Mouse (Mus musculus) neural tube, embryonic 11.5 days (tissue): ENCODE data around the gene Lpin2. TPM values are rescaled to one million over a fixed set of nuclear protein-coding genes. Genes with fewer than 3 reads are reported as not detected.

Source experiments
- ATAC-seq: fragments of 200-750 bp; cut with Nextera tagmentation; 2 replicates; pipeline ENCODE4 v1.8.0; 2017; ENCODE audit warnings: moderate number of reproducible peaks, mild to moderate bottlenecking, moderate TSS enrichment, moderate library complexity; ENCODE audit not compliant: insufficient read depth, low FRiP score, low TSS enrichment
- DNase-seq: peaks from one replicate; pipeline ENCODE4 v3.0.0-alpha.2; 2015; ENCODE audit warnings: low spot score
- H3K27ac ChIP-seq: fragments of 300-500 bp; sonication (generic); 2 replicates; pipeline ENCODE4 v1.5.1; 2014; ENCODE audit warnings: low read depth, mild to moderate bottlenecking, low read length
- H3K27me3 ChIP-seq: fragments of 300-500 bp; sonication (generic); 2 replicates; pipeline ENCODE4 v1.6.1; 2014; ENCODE audit warnings: mild to moderate bottlenecking, low read length, mixed read lengths; ENCODE audit not compliant: control insufficient read depth, insufficient read depth
- H3K36me3 ChIP-seq: fragments of 300-500 bp; sonication (generic); 2 replicates; pipeline ENCODE4 v1.6.1; 2014; ENCODE audit warnings: mild to moderate bottlenecking, low read length, moderate library complexity, mixed read lengths; ENCODE audit not compliant: control insufficient read depth, insufficient read depth
- H3K4me1 ChIP-seq: fragments of 300-500 bp; sonication (generic); 2 replicates; pipeline ENCODE4 v1.6.1; 2014; ENCODE audit warnings: low read length, mixed read lengths; ENCODE audit not compliant: control insufficient read depth, insufficient read depth
- H3K4me2 ChIP-seq: fragments of 300-500 bp; sonication (generic); 2 replicates; pipeline ENCODE4 v1.6.1; 2014; ENCODE audit warnings: low read depth, mild to moderate bottlenecking, moderate library complexity
- H3K4me3 ChIP-seq: fragments of 300-500 bp; sonication (generic); 2 replicates; pipeline ENCODE4 v1.5.1; 2014; ENCODE audit warnings: low read depth, low read length
- H3K9ac ChIP-seq: fragments of 300-500 bp; sonication (generic); 2 replicates; pipeline ENCODE4 v1.6.1; 2014; ENCODE audit warnings: mild to moderate bottlenecking, low read length
- H3K9me3 ChIP-seq: fragments of 300-500 bp; sonication (generic); 2 replicates; pipeline ENCODE4 v1.6.1; 2016; ENCODE audit warnings: low read length; ENCODE audit not compliant: control insufficient read depth
- WGBS: fragments of 180-500 bp; shearing (Covaris S2); extraction: QIAGEN DNeasy Blood & Tissue Kit; methylation state at CpG from one replicate; pipeline ENCODE4 v1.1.7; 2014; 5-methylcytosine and 5-hydroxymethylcytosine counted together
- polyA plus RNA-seq: library from polyadenylated mRNA; unstranded; fragments of >200 nt; fragmentation: Nextera tagmentation; extraction: Ambion mirVana; gene quantifications from 2 replicates; pipeline ENCODE4 v1.2.1, GENCODE M21; 2014

Gene Lpin2
- polyA plus RNA-seq, 1 experiment from 2014 or later, result 37.4 TPM

DNA sequence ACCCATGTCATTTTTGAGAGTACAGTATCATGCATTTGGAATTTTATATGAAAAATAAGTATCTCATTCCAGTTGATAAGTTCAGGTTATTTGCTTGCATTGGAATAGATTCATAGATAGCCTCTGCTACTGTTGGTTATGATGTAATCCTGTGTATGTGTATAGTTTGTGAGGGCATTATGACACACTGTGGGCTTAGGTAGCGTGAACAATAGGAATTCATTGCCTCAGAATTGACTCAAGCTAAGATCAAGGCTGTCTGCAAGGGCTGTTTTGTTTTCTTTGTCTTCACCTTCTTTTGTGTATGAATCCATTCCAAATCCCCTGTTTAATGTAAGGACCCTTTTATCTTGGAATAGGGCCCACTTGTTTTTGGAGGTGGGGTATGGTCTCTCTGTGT is 10.7 kb downstream of the Lpin2 start:
- no peaks in the 10 kb centered on the region for H3K27me3 ChIP-seq
- H3K9me3 ChIP-seq, result no peaks in the 10 kb centered on the region
- ATAC-seq (no peak), DNase-seq (no peak)
- no peak overlapping the region for H3K27ac ChIP-seq
- 92% methylated on average over 1 of the region's 1 CpGs for WGBS
- no peaks in the 10 kb centered on the region; the same call in 1 of the 2 replicates for H3K36me3 ChIP-seq
- H3K9ac ChIP-seq, result no peak overlapping the region
- no peak overlapping the region for H3K4me2 ChIP-seq
- H3K4me1 ChIP-seq, result peaks cover 4% of the 10 kb centered on the region; the same call in 1 of the 2 replicates
- no peak overlapping the region for H3K4me3 ChIP-seq

DNA sequence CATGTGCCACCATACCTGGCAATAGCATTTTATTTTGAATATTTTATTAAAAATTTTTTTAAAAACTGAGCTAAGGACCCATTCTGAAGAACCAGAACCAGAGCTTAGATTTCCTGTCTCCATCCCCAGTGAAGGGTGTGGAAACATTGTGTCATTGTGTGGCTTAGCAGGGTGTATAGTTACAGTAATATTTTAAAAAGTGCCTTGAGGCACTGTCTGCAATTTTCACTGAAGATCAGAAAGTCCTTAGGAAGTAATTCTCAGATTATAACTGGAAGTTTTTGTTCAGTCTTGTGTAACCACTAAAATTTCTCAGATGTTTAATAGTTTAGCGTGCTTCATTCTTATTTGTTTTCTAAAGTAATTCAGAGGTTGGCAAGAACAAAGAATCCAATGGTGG is 11.1 kb downstream of the Lpin2 start:
- 86% methylated on average over 1 of the region's 1 CpGs for WGBS
- no peak for ATAC-seq
- DNase-seq, result no peak

DNA sequence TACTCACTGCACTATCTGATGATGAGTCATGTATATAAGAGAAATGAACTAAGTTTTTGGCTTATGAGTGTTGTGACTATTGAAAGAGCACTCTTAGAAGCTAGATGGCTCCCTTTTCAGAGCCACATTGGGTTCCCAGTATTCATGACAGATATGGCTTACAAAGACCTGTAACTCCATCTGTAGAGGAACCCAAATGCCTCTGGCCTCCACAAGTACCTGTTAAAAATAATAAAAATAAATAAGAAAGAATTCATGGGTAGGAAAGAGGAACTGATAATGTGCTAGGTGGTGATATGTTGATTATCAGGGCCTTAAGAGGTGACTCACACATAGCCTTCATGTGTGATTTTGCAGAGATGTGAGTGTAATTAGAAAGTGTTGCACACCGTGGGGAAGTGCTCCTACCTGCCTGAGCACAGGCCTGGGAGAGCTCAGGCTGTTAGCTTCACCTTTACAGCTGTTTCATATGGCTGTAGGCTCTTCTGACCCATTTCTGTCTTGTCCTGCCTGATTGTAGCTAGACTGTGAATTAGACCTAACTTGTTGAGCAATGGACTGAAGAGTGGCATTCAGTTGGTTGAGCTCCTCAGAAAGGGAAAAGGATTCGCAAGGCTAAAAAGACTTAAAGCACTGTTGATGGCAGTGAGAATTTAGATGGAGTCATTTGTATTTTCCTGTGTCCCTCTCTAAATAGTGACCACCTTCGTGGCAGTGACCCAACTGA is 12.7 kb downstream of the Lpin2 start:
- H3K9me3 ChIP-seq, result no peaks in the 10 kb centered on the region
- H3K27me3 ChIP-seq, result no peaks in the 10 kb centered on the region
- H3K36me3 ChIP-seq, result no peaks in the 10 kb centered on the region; the same call in 1 of the 2 replicates
- DNase-seq (no peak), ATAC-seq (no peak)
- WGBS, result 85% methylated on average over 3 of the region's 3 CpGs
- H3K4me1 ChIP-seq, result peaks cover 4% of the 10 kb centered on the region; the same call in 1 of the 2 replicates
- no peak overlapping the region for H3K4me3 ChIP-seq
- no peak overlapping the region for H3K9ac ChIP-seq
- no peak overlapping the region for H3K4me2 ChIP-seq
- no peak overlapping the region for H3K27ac ChIP-seq

More for the DNA sequence above, 11.1 kb downstream of the Lpin2 start:
- H3K9ac ChIP-seq, result no peak overlapping the region
- H3K9me3 ChIP-seq, result no peaks in the 10 kb centered on the region
- H3K36me3 ChIP-seq, result no peaks in the 10 kb centered on the region; the same call in 1 of the 2 replicates
- H3K27ac ChIP-seq, result no peak overlapping the region
- H3K27me3 ChIP-seq, result no peaks in the 10 kb centered on the region
- H3K4me3 ChIP-seq, result no peak overlapping the region
- no peak overlapping the region for H3K4me2 ChIP-seq
- H3K4me1 ChIP-seq, result peaks cover 4% of the 10 kb centered on the region; the same call in 1 of the 2 replicates

DNA sequence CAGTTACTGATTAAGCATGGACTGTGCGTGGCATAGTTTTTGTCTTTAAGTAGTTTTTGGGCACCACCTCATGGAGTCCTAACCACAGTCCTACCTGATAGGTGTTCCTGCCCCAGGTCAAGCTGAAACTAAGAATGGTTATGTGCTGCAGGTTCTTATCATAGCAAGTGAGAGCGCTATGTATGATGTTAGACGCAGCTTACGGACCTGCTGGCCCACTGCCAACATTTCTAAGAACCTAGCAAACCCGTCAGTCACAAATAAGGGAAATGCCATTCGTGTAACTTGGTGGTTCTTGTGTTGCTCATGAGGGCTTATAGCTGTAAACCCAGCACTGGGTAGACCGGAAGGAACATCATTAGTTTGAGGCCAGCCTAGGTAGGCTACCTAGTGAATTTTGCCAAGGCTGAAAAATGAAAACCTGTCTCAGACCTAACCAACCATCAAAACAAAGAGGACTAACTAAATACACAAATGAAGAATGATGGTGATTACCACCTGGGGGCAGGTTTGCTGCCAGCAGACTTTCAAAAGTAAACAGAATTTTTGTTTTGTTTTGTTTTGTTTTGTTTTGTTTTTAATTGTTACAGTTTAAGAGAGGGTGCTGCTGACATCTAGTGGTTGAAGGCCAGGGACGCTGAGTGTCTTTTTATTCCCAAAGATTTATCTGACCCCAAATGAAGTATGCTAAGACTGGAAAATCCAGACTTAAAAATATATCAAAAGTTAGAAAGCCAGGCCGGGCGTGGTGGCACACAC is 13.5 kb downstream of the Lpin2 start:
- ATAC-seq, result no peak
- WGBS, result 78% methylated on average over 10 of the region's 10 CpGs

DNA sequence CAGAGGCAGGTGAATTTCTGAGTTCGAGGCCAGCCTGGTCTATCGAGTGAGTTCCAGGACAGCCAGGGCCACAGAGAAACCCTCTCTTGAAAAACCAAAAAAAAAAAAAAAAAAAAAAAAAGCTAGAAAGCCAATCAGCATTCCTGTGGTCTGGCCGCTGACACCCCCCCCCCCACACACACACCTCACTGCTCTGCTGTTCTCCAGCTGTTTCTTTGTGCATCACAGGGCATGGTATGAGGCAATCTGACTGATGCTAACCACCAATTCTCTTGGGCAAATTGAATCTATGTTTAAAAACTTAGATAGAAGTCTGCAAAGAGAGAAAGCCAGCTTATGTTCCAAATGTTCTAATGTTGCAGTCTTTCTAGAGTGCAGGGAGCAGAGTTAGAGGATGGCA is 14.1 kb downstream of the Lpin2 start:
- Histone ChIP-seq H3K9me3 (no peaks in the 10 kb centered on the region), H3K36me3 (no peaks in the 10 kb centered on the region; the same call in 1 of the 2 replicates), H3K27me3 (no peaks in the 10 kb centered on the region), H3K27ac (no peak overlapping the region), H3K4me2 (no peak overlapping the region), H3K9ac (no peak overlapping the region), H3K4me1 (peaks cover 4% of the 10 kb centered on the region; the same call in 1 of the 2 replicates), H3K4me3 (no peak overlapping the region)
- WGBS, result 66% methylated on average over 3 of the region's 3 CpGs
- ATAC-seq (no peak), DNase-seq (no peak)

More for the DNA sequence above, 13.5 kb downstream of the Lpin2 start:
- no peak overlapping the region for H3K4me3 ChIP-seq
- H3K27ac ChIP-seq, result no peak overlapping the region
- no peaks in the 10 kb centered on the region for H3K27me3 ChIP-seq
- no peak overlapping the region for H3K9ac ChIP-seq
- no peak overlapping the region for H3K4me2 ChIP-seq
- no peak for DNase-seq
- H3K9me3 ChIP-seq, result no peaks in the 10 kb centered on the region
- peaks cover 4% of the 10 kb centered on the region; the same call in 1 of the 2 replicates for H3K4me1 ChIP-seq
- H3K36me3 ChIP-seq, result no peaks in the 10 kb centered on the region; the same call in 1 of the 2 replicates

DNA sequence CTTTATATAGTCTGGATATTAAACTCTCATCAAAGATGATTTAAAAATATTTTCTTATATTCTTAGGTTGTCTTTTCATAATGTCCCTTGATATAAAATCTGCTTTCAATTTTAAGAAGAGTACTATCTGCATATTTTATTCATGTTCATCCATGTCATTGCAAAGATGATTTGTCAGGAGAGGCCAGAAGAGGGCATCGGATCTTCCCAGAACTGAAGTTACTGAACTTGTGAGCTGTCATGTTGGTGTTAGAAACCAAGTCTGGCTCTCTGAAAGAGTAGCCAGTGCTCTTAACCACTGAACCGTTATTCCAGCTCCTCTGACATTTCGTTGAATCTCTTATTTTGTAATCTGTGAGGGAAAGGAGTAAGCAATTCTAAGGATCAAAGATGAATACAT is 17.0 kb downstream of the Lpin2 start:
- ATAC-seq (no peak), DNase-seq (no peak)
- Histone ChIP-seq H3K27ac (no peak overlapping the region), H3K9ac (no peak overlapping the region), H3K4me2 (no peak overlapping the region), H3K9me3 (no peaks in the 10 kb centered on the region), H3K4me1 (no peaks in the 10 kb centered on the region; the same call in 1 of the 2 replicates), H3K4me3 (no peak overlapping the region), H3K27me3 (no peaks in the 10 kb centered on the region), H3K36me3 (no peaks in the 10 kb centered on the region)
- 89% methylated on average over 3 of the region's 3 CpGs for WGBS

DNA sequence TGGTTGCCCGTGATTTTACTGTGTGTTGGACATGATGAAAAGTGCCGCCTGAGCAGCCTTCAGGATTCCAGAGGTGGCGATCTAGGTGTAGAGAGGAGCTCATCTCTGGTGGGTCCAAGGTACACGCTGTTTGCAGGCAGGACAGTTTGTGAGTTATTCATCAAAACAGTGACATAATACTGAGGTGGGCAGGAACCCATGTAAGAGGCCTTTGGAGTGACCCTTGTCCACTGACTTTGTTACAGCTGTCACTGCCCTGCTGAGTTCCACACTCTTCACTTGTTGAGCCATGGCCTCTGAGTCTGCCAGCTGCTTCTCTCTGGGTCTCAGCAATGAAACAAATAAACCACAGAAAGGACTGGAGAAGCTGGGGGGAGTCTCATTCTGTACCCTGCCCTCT is 19.8 kb downstream of the Lpin2 start:
- H3K4me3 ChIP-seq, result no peak overlapping the region
- H3K9me3 ChIP-seq, result no peaks in the 10 kb centered on the region
- 76% methylated on average over 4 of the region's 4 CpGs for WGBS
- no peak overlapping the region for H3K9ac ChIP-seq
- DNase-seq, result no peak
- H3K36me3 ChIP-seq, result no peaks in the 10 kb centered on the region
- H3K27me3 ChIP-seq, result no peaks in the 10 kb centered on the region
- no peaks in the 10 kb centered on the region; the same call in 1 of the 2 replicates for H3K4me1 ChIP-seq
- no peak for ATAC-seq
- no peak overlapping the region for H3K27ac ChIP-seq
- no peak overlapping the region for H3K4me2 ChIP-seq

DNA sequence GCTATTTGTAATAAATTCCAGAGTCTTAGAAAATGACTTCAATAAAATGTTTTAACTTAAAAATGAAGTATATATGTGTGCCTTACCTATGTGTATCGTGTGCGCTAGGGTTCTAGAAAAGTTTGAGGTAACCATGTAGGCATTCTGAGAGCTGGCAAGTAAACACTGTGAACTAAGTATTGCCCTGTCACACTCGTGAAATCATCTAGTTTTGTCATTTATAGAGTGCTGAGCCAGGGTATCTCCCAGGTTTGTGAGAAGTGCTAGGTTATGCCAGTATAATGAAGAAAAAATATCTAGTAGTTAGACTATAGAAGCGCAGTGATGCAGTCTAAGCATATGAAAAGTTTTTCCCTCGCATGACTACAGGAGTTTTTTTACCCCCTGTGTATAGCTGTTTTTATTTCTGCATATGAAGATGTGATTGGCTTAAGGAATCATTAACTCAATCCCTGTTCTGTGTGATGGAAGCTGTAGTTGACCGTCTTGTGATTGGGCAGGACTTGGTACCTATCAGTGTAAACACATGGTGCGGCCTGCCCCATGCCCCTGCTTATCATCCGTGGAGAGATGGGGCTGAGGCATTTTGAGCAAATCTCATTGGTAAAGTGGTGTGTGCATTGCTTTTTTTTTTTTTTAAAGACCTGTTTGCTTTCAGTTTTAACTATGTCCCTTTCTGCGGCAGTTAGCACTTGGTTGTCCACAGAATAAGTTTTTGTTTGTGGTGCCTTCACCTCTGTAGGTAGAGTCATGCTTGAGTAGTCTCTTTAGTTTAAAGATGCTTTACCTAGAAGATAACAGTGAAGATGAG is 21.8 kb downstream of the Lpin2 start:
- Histone ChIP-seq H3K4me3 (no peak overlapping the region), H3K4me1 (no peaks in the 10 kb centered on the region; the same call in 1 of the 2 replicates), H3K36me3 (no peaks in the 10 kb centered on the region; the same call in 1 of the 2 replicates), H3K9me3 (no peaks in the 10 kb centered on the region), H3K27me3 (no peaks in the 10 kb centered on the region), H3K4me2 (no peak overlapping the region), H3K9ac (no peak overlapping the region), H3K27ac (no peak overlapping the region)
- no peak for DNase-seq
- 90% methylated on average over 9 of the region's 9 CpGs for WGBS
- no peak for ATAC-seq
